Mouse (Mus musculus): ENCODE data around the gene Trpc4ap.

- no peak for TF ChIP-seq POLR2A (IDR thresholded peaks at IDR 0.05; ENCODE audit: insufficient read depth, low read length)
- TF ChIP-seq CTCF (IDR thresholded peaks at IDR 0.05; ENCODE audit: low read depth, low read length): no peak
Measured at GRCm38 (mm10) chr2:155695316-155695715, 3.1 kb upstream of the Trpc4ap start.

Measured in ES-Bruce4 (cell line).